Mouse (Mus musculus): Measurements from ENCODE around the gene Mrpl54. TPM values are rescaled to one million over a fixed set of nuclear protein-coding genes. Genes with fewer than 3 reads are reported as not detected.

The Mrpl54 gene
- polyA plus RNA-seq, 1 experiment = 61.1 TPM

GRCm38 (mm10) chr10:81216810-81217209, 49.9 kb downstream of the Mrpl54 start:
- TF ChIP-seq CTCF (IDR thresholded peaks at IDR 0.05; ENCODE audit: extremely low read depth, insufficient read depth, low read length) (no peak), POLR2A (IDR thresholded peaks at IDR 0.05; ENCODE audit: extremely low read depth, insufficient read depth, low read length) (no peak)
- H3K4me3 ChIP-seq (ENCODE audit: insufficient read depth, low read length) = no peak overlapping the region
- no peaks in the 10 kb centered on the region for H3K4me1 ChIP-seq (ENCODE audit: control insufficient read depth, insufficient read depth, low read length)
- H3K27ac ChIP-seq (ENCODE audit: insufficient read depth, low read length) = no peak overlapping the region

- TF ChIP-seq CTCF (IDR thresholded peaks at IDR 0.05; ENCODE audit: extremely low read depth, insufficient read depth, low read length) (no peak), POLR2A (IDR thresholded peaks at IDR 0.05; ENCODE audit: extremely low read depth, insufficient read depth, low read length) (no peak)
- Histone ChIP-seq H3K27ac (ENCODE audit: insufficient read depth, low read length) (no peak overlapping the region), H3K4me1 (ENCODE audit: control insufficient read depth, insufficient read depth, low read length) (no peaks in the 10 kb centered on the region), H3K4me3 (ENCODE audit: insufficient read depth, low read length) (no peak overlapping the region)
These were observed 50.5 kb downstream of the Mrpl54 start for GRCm38 (mm10) chr10:81216260-81216659.

Other genes with a start within 250 kb of the Mrpl54 start
- 83.8 and 85.3 TPM in 2 replicates for gene Diras1, start 241.3 kb downstream of the Mrpl54 start, polyA plus RNA-seq (2012; rRNA removed)
- gene Slc39a3, start 229.5 kb downstream of the Mrpl54 start, polyA plus RNA-seq (2012; rRNA removed) = 72.8 and 73.0 TPM in 2 replicates
- 222 and 228 TPM in 2 replicates for gene Sgta, start 206.8 kb downstream of the Mrpl54 start, polyA plus RNA-seq (2012; rRNA removed)
- 66.2 and 68.5 TPM in 2 replicates for gene Thop1, start 196.9 kb downstream of the Mrpl54 start, polyA plus RNA-seq (2012; rRNA removed)
- gene Creb3l3, start 168.1 kb downstream of the Mrpl54 start, polyA plus RNA-seq (2012; rRNA removed) = 0.42 TPM in 2 replicates
- 192 and 201 TPM in 2 replicates for gene Map2k2, start 161.0 kb downstream of the Mrpl54 start, polyA plus RNA-seq (2012; rRNA removed)
- 46.9 and 49.9 TPM in 2 replicates for gene Zbtb7a, start 131.7 kb downstream of the Mrpl54 start, polyA plus RNA-seq (2012; rRNA removed)
- 21.3 and 22.5 TPM in 2 replicates for gene Pias4, start 99.0 kb downstream of the Mrpl54 start, polyA plus RNA-seq (2012; rRNA removed)
- gene Eef2, start 90.3 kb downstream of the Mrpl54 start, polyA plus RNA-seq (2012; rRNA removed) = 1,040 and 1,088 TPM in 2 replicates
- 71.2 and 77.1 TPM in 2 replicates for gene Dapk3, start 83.9 kb downstream of the Mrpl54 start, polyA plus RNA-seq (2012; rRNA removed)
- not detected in 2 replicates for gene 4930442H23Rik, start 83.1 kb downstream of the Mrpl54 start, polyA plus RNA-seq (2012; rRNA removed)
- gene Nmrk2, start 64.9 kb downstream of the Mrpl54 start, polyA plus RNA-seq (2012; rRNA removed) = 0.13 and 0.19 TPM in 2 replicates
- 166 and 169 TPM in 2 replicates for gene Atcay, start 36.1 kb downstream of the Mrpl54 start, polyA plus RNA-seq (2012; rRNA removed)
- gene Zfr2, start 33.8 kb downstream of the Mrpl54 start, polyA plus RNA-seq (2012; rRNA removed) = 93.1 and 105 TPM in 2 replicates
- gene Matk, start 14.0 kb downstream of the Mrpl54 start, polyA plus RNA-seq (2012; rRNA removed) = 475 and 540 TPM in 2 replicates
- gene Apba3, start within 50 bp of the Mrpl54 start, polyA plus RNA-seq (2012; rRNA removed) = 52.1 and 58.2 TPM in 2 replicates
- gene Tjp3, start 24.6 kb upstream of the Mrpl54 start, polyA plus RNA-seq (2012; rRNA removed) = 0.15 and 0.17 TPM in 2 replicates
- 414 and 443 TPM in 2 replicates for gene Pip5k1c, start 26.0 kb upstream of the Mrpl54 start, polyA plus RNA-seq (2012; rRNA removed)
- gene Cactin, start 54.2 kb upstream of the Mrpl54 start, polyA plus RNA-seq (2012; rRNA removed) = 32.2 and 33.0 TPM in 2 replicates
- 2.7 and 2.9 TPM in 2 replicates for gene Tbxa2r, start 61.8 kb upstream of the Mrpl54 start, polyA plus RNA-seq (2012; rRNA removed)
- gene Gipc3, start 76.3 kb upstream of the Mrpl54 start, polyA plus RNA-seq (2012; rRNA removed) = 1.2 and 1.4 TPM in 2 replicates
- 34.4 and 36.3 TPM in 2 replicates for gene Hmg20b, start 83.5 kb upstream of the Mrpl54 start, polyA plus RNA-seq (2012; rRNA removed)
- gene Mfsd12, start 90.6 kb upstream of the Mrpl54 start, polyA plus RNA-seq (2012; rRNA removed) = 30.1 and 30.8 TPM in 2 replicates
- gene 4930404N11Rik, start 98.9 kb upstream of the Mrpl54 start, polyA plus RNA-seq (2012; rRNA removed) = 0.45 and 0.52 TPM in 2 replicates
- gene Fzr1, start 111.6 kb upstream of the Mrpl54 start, polyA plus RNA-seq (2012; rRNA removed) = 75.5 and 76.0 TPM in 2 replicates
- gene Dohh, start 117.5 kb upstream of the Mrpl54 start, polyA plus RNA-seq (2012; rRNA removed) = 106 and 108 TPM in 2 replicates
- gene Gm48551, start 117.5 kb upstream of the Mrpl54 start, polyA plus RNA-seq (2012; rRNA removed) = 5.8 and 5.9 TPM in 2 replicates
- gene Gm48552, start 122.1 kb upstream of the Mrpl54 start, polyA plus RNA-seq (2012; rRNA removed) = 6.8 and 7.8 TPM in 2 replicates
- gene Smim24, start 126.1 kb upstream of the Mrpl54 start, polyA plus RNA-seq (2012; rRNA removed) = 2.5 and 3.0 TPM in 2 replicates
- gene Nfic, start 188.7 kb upstream of the Mrpl54 start, polyA plus RNA-seq (2012; rRNA removed) = 52.2 and 54.5 TPM in 2 replicates
- 307 and 309 TPM in 2 replicates for gene Celf5, start 215.8 kb upstream of the Mrpl54 start, polyA plus RNA-seq (2012; rRNA removed)
- gene Ncln, start 229.5 kb upstream of the Mrpl54 start, polyA plus RNA-seq (2012; rRNA removed) = 124 and 129 TPM in 2 replicates
- 0.87 and 1.1 TPM in 2 replicates for gene S1pr4, start 233.2 kb upstream of the Mrpl54 start, polyA plus RNA-seq (2012; rRNA removed)

Measured in cortical plate, adult 2 months (tissue).